Mouse (Mus musculus): Measurements from ENCODE around the gene Anks1b.

- no peak for TF ChIP-seq POLR2A (IDR thresholded peaks at IDR 0.05; ENCODE audit: control insufficient read depth, low read depth, low read length)
- TF ChIP-seq CTCF (IDR thresholded peaks at IDR 0.05; ENCODE audit: control insufficient read depth, insufficient read depth, insufficient replicate concordance, low read depth, low read length): peak; percentile 55; the same call in 1 of the 2 replicates
Observed at GRCm38 (mm10) chr10:90718684-90719083, 845.4 kb downstream of the Anks1b start.

Data from testis, adult 2 months (tissue).